Mouse (Mus musculus): ENCODE data around the gene Ninl.
A peak's percentile ranks its signal among the peaks of the same experiment; 100 is the strongest.

- TF ChIP-seq POLR2A (IDR thresholded peaks at IDR 0.05; ENCODE audit: borderline replicate concordance, control insufficient read depth, low read depth, low read length) (no peak), CTCF (IDR thresholded peaks at IDR 0.05; ENCODE audit: control insufficient read depth, insufficient read depth, low read length) (peak; percentile 72)
Measured at GRCm38 (mm10) chr2:151000402-151001178, 38.6 kb downstream of the Ninl start.

All from bone marrow, adult 2 months (tissue).